Mouse (Mus musculus): ENCODE measurements around the gene Sntg2. TPM values are rescaled to one million over a fixed set of nuclear protein-coding genes. Genes with fewer than 3 reads are reported as not detected.

Sntg2 gene
- polyA plus RNA-seq, 1 experiment from 2014 or later: 2.2 TPM

- no peak overlapping the region for H3K4me2 ChIP-seq (ENCODE audit: low read depth, severe bottlenecking)
- no peaks in the 10 kb centered on the region for H3K27me3 ChIP-seq (ENCODE audit: control insufficient read depth, insufficient read depth, low read length)
- H3K4me3 ChIP-seq (ENCODE audit: low read depth, low read length): no peak overlapping the region
- ATAC-seq (ENCODE audit: insufficient number of reproducible peaks, low FRiP score, low TSS enrichment, low read depth) (no peak), DNase-seq (ENCODE audit: low spot score) (no peak)
- H3K4me1 ChIP-seq (ENCODE audit: control insufficient read depth, insufficient read depth, low read length): no peaks in the 10 kb centered on the region
- H3K27ac ChIP-seq (replicated peaks; ENCODE audit: low read depth, low read length): no peak overlapping the region
- H3K9me3 ChIP-seq (ENCODE audit: control insufficient read depth, low read length): no peaks in the 10 kb centered on the region
- no peak overlapping the region for H3K9ac ChIP-seq (ENCODE audit: low read length)
- 90% methylated on average over 2 of the region's 2 CpGs for WGBS
- H3K36me3 ChIP-seq (ENCODE audit: control insufficient read depth, insufficient read depth, low read length): no peaks in the 10 kb centered on the region
Observed at GRCm38 (mm10) chr12:30177529-30177928, 195.6 kb downstream of the Sntg2 start.

- Histone ChIP-seq H3K36me3 (ENCODE audit: control insufficient read depth, insufficient read depth, low read length) (no peaks in the 10 kb centered on the region), H3K9me3 (ENCODE audit: control insufficient read depth, low read length) (no peaks in the 10 kb centered on the region), H3K4me2 (ENCODE audit: low read depth, severe bottlenecking) (no peak overlapping the region), H3K27ac (replicated peaks; ENCODE audit: low read depth, low read length) (no peak overlapping the region), H3K4me3 (ENCODE audit: low read depth, low read length) (no peak overlapping the region), H3K27me3 (ENCODE audit: control insufficient read depth, insufficient read depth, low read length) (no peaks in the 10 kb centered on the region), H3K4me1 (ENCODE audit: control insufficient read depth, insufficient read depth, low read length) (no peaks in the 10 kb centered on the region), H3K9ac (ENCODE audit: low read length) (no peak overlapping the region)
- DNase-seq (ENCODE audit: low spot score) (no peak), ATAC-seq (ENCODE audit: insufficient number of reproducible peaks, low FRiP score, low TSS enrichment, low read depth) (no peak)
- WGBS: 89% methylated on average over 3 of the region's 3 CpGs
Observed at GRCm38 (mm10) chr12:30168491-30168890, 204.7 kb downstream of the Sntg2 start.

- no peak overlapping the region for H3K4me3 ChIP-seq (ENCODE audit: low read depth, low read length)
- DNase-seq (ENCODE audit: low spot score): no peak
- H3K36me3 ChIP-seq (ENCODE audit: control insufficient read depth, insufficient read depth, low read length): no peaks in the 10 kb centered on the region
- H3K4me2 ChIP-seq (ENCODE audit: low read depth, severe bottlenecking): no peak overlapping the region
- H3K4me1 ChIP-seq (ENCODE audit: control insufficient read depth, insufficient read depth, low read length): no peaks in the 10 kb centered on the region
- no peaks in the 10 kb centered on the region for H3K9me3 ChIP-seq (ENCODE audit: control insufficient read depth, low read length)
- ATAC-seq (ENCODE audit: insufficient number of reproducible peaks, low FRiP score, low TSS enrichment, low read depth): no peak
- H3K27me3 ChIP-seq (ENCODE audit: control insufficient read depth, insufficient read depth, low read length): no peaks in the 10 kb centered on the region
- no peak overlapping the region for H3K9ac ChIP-seq (ENCODE audit: low read length)
- no peak overlapping the region for H3K27ac ChIP-seq (replicated peaks; ENCODE audit: low read depth, low read length)
- 90% methylated on average over 5 of the region's 5 CpGs for WGBS
Observed at GRCm38 (mm10) chr12:30164538-30164937, 208.6 kb downstream of the Sntg2 start.

GRCm38 (mm10) chr12:30164005-30164404, 209.2 kb downstream of the Sntg2 start:
- ATAC-seq (ENCODE audit: insufficient number of reproducible peaks, low FRiP score, low TSS enrichment, low read depth) (no peak), DNase-seq (ENCODE audit: low spot score) (no peak)
- no peaks in the 10 kb centered on the region for H3K36me3 ChIP-seq (ENCODE audit: control insufficient read depth, insufficient read depth, low read length)
- WGBS: 90% methylated on average over 6 of the region's 6 CpGs
- H3K4me1 ChIP-seq (ENCODE audit: control insufficient read depth, insufficient read depth, low read length): no peaks in the 10 kb centered on the region
- no peak overlapping the region for H3K4me3 ChIP-seq (ENCODE audit: low read depth, low read length)
- no peaks in the 10 kb centered on the region for H3K9me3 ChIP-seq (ENCODE audit: control insufficient read depth, low read length)
- no peak overlapping the region for H3K9ac ChIP-seq (ENCODE audit: low read length)
- no peak overlapping the region for H3K27ac ChIP-seq (replicated peaks; ENCODE audit: low read depth, low read length)
- H3K27me3 ChIP-seq (ENCODE audit: control insufficient read depth, insufficient read depth, low read length): no peaks in the 10 kb centered on the region
- no peak overlapping the region for H3K4me2 ChIP-seq (ENCODE audit: low read depth, severe bottlenecking)

- no peaks in the 10 kb centered on the region for H3K27me3 ChIP-seq (ENCODE audit: control insufficient read depth, insufficient read depth, low read length)
- DNase-seq (ENCODE audit: low spot score) (no peak), ATAC-seq (ENCODE audit: insufficient number of reproducible peaks, low FRiP score, low TSS enrichment, low read depth) (no peak)
- H3K27ac ChIP-seq (replicated peaks; ENCODE audit: low read depth, low read length): no peak overlapping the region
- no peaks in the 10 kb centered on the region for H3K9me3 ChIP-seq (ENCODE audit: control insufficient read depth, low read length)
- H3K36me3 ChIP-seq (ENCODE audit: control insufficient read depth, insufficient read depth, low read length): no peaks in the 10 kb centered on the region
- 80% methylated on average over 5 of the region's 5 CpGs for whole genome bisulfite sequencing
- H3K4me2 ChIP-seq (ENCODE audit: low read depth, severe bottlenecking): no peak overlapping the region
- no peaks in the 10 kb centered on the region for H3K4me1 ChIP-seq (ENCODE audit: control insufficient read depth, insufficient read depth, low read length)
- H3K4me3 ChIP-seq (ENCODE audit: low read depth, low read length): no peak overlapping the region
- H3K9ac ChIP-seq (ENCODE audit: low read length): no peak overlapping the region
Observed at GRCm38 (mm10) chr12:30161731-30162406, 211.3 kb downstream of the Sntg2 start.

GRCm38 (mm10) chr12:30160475-30160874, 212.7 kb downstream of the Sntg2 start:
- WGBS: 90% methylated on average over 3 of the region's 3 CpGs
- H3K4me3 ChIP-seq (ENCODE audit: low read depth, low read length): no peak overlapping the region
- no peak for ATAC-seq (ENCODE audit: insufficient number of reproducible peaks, low FRiP score, low TSS enrichment, low read depth)
- H3K27me3 ChIP-seq (ENCODE audit: control insufficient read depth, insufficient read depth, low read length): no peaks in the 10 kb centered on the region
- no peak overlapping the region for H3K4me2 ChIP-seq (ENCODE audit: low read depth, severe bottlenecking)
- no peaks in the 10 kb centered on the region for H3K4me1 ChIP-seq (ENCODE audit: control insufficient read depth, insufficient read depth, low read length)
- no peak overlapping the region for H3K27ac ChIP-seq (replicated peaks; ENCODE audit: low read depth, low read length)
- H3K36me3 ChIP-seq (ENCODE audit: control insufficient read depth, insufficient read depth, low read length): no peaks in the 10 kb centered on the region
- no peak for DNase-seq (ENCODE audit: low spot score)
- H3K9ac ChIP-seq (ENCODE audit: low read length): no peak overlapping the region
- no peaks in the 10 kb centered on the region for H3K9me3 ChIP-seq (ENCODE audit: control insufficient read depth, low read length)

GRCm38 (mm10) chr12:30159788-30160187, 213.4 kb downstream of the Sntg2 start:
- ATAC-seq (ENCODE audit: insufficient number of reproducible peaks, low FRiP score, low TSS enrichment, low read depth) (no peak), DNase-seq (ENCODE audit: low spot score) (no peak)
- Histone ChIP-seq H3K9ac (ENCODE audit: low read length) (no peak overlapping the region), H3K27ac (replicated peaks; ENCODE audit: low read depth, low read length) (no peak overlapping the region), H3K4me3 (ENCODE audit: low read depth, low read length) (no peak overlapping the region), H3K9me3 (ENCODE audit: control insufficient read depth, low read length) (no peaks in the 10 kb centered on the region), H3K36me3 (ENCODE audit: control insufficient read depth, insufficient read depth, low read length) (no peaks in the 10 kb centered on the region), H3K27me3 (ENCODE audit: control insufficient read depth, insufficient read depth, low read length) (no peaks in the 10 kb centered on the region), H3K4me2 (ENCODE audit: low read depth, severe bottlenecking) (no peak overlapping the region), H3K4me1 (ENCODE audit: control insufficient read depth, insufficient read depth, low read length) (no peaks in the 10 kb centered on the region)
- WGBS: 87% methylated on average over 8 of the region's 8 CpGs

GRCm38 (mm10) chr12:30154079-30154673, 219.0 kb downstream of the Sntg2 start:
- DNase-seq (ENCODE audit: low spot score): no peak
- Histone ChIP-seq H3K9me3 (ENCODE audit: control insufficient read depth, low read length) (no peaks in the 10 kb centered on the region), H3K4me1 (ENCODE audit: control insufficient read depth, insufficient read depth, low read length) (no peaks in the 10 kb centered on the region), H3K27me3 (ENCODE audit: control insufficient read depth, insufficient read depth, low read length) (no peaks in the 10 kb centered on the region), H3K4me2 (ENCODE audit: low read depth, severe bottlenecking) (no peak overlapping the region), H3K27ac (replicated peaks; ENCODE audit: low read depth, low read length) (no peak overlapping the region), H3K4me3 (ENCODE audit: low read depth, low read length) (no peak overlapping the region), H3K9ac (ENCODE audit: low read length) (no peak overlapping the region), H3K36me3 (ENCODE audit: control insufficient read depth, insufficient read depth, low read length) (no peaks in the 10 kb centered on the region)
- WGBS: 70% methylated on average over 7 of the region's 7 CpGs
- ATAC-seq (ENCODE audit: insufficient number of reproducible peaks, low FRiP score, low TSS enrichment, low read depth): no peak

GRCm38 (mm10) chr12:30142085-30142484, 231.1 kb downstream of the Sntg2 start:
- Histone ChIP-seq H3K4me1 (ENCODE audit: control insufficient read depth, insufficient read depth, low read length) (no peaks in the 10 kb centered on the region), H3K27ac (replicated peaks; ENCODE audit: low read depth, low read length) (no peak overlapping the region), H3K36me3 (ENCODE audit: control insufficient read depth, insufficient read depth, low read length) (no peaks in the 10 kb centered on the region), H3K9me3 (ENCODE audit: control insufficient read depth, low read length) (no peaks in the 10 kb centered on the region), H3K27me3 (ENCODE audit: control insufficient read depth, insufficient read depth, low read length) (no peaks in the 10 kb centered on the region), H3K4me3 (ENCODE audit: low read depth, low read length) (no peak overlapping the region), H3K4me2 (ENCODE audit: low read depth, severe bottlenecking) (no peak overlapping the region), H3K9ac (ENCODE audit: low read length) (no peak overlapping the region)
- ATAC-seq (ENCODE audit: insufficient number of reproducible peaks, low FRiP score, low TSS enrichment, low read depth): no peak
- WGBS: 66% methylated on average over 3 of the region's 3 CpGs
- DNase-seq (ENCODE audit: low spot score): no peak

Measured in limb, embryonic 11.5 days (tissue).